Mouse (Mus musculus) CH12.LX (cell line): ENCODE results near the gene Vmn1r151. TPM values are rescaled to one million over a fixed set of nuclear protein-coding genes. Genes with fewer than 3 reads are reported as not detected.
"Not testable (repeated sequence)": the region's sequence is repeated elsewhere in the genome, so short reads cannot be mapped to it uniquely, and the experiment has no call there.

Experiments used
- DNase-seq: peaks from one replicate; pipeline ENCODE4 v3.0.0-alpha.2; 2013; ENCODE audit errors: extremely low read depth
- H3K27ac ChIP-seq: 2 replicates; pipeline ENCODE4 v1.5.1; 2012; ENCODE audit warnings: low read depth, mild to moderate bottlenecking, control low read depth, moderate library complexity; ENCODE audit not compliant: insufficient read depth
- H3K27me3 ChIP-seq: replicated peaks from 2 replicates; pipeline ENCODE3; 2012; ENCODE audit warnings: inconsistent platforms
- H3K36me3 ChIP-seq, 2 experiments: replicated peaks in 1 of 2; 2 replicates each; pipeline versions ENCODE3 to v1.6.1; 2012; ENCODE audit warnings: inconsistent platforms in 1 of 2, low read length in 1 of 2, mild to moderate bottlenecking in 1 of 2, mixed read lengths in 1 of 2, moderate library complexity in 1 of 2; ENCODE audit not compliant: control insufficient read depth in 1 of 2, insufficient read depth in 1 of 2
- H3K4me1 ChIP-seq, 2 experiments: 2 replicates each; pipeline ENCODE4 v1.6.1; 2012; ENCODE audit warnings: inconsistent platforms in 1 of 2, moderate library complexity in 1 of 2; ENCODE audit not compliant: insufficient read depth in 2 of 2, control insufficient read depth in 1 of 2
- H3K4me2 ChIP-seq: 2 replicates; pipeline ENCODE4 v1.6.1; 2012; ENCODE audit warnings: low read depth, mild to moderate bottlenecking, control low read depth; ENCODE audit not compliant: poor library complexity, insufficient read depth, severe bottlenecking
- H3K4me3 ChIP-seq, 3 experiments: fragments of 150-350 bp in 1 of 3; sonication (generic) in 1 of 3; replicated peaks in 1 of 3; 2 replicates each; pipeline versions ENCODE3 to v1.5.1; 2011 to 2012; ENCODE audit warnings: low read depth in 2 of 3, low read length in 2 of 3, mild to moderate bottlenecking in 2 of 3, moderate library complexity in 2 of 3, control low read depth in 1 of 3, improper control_type of control experiment in 1 of 3, inconsistent platforms in 1 of 3, mixed read lengths in 1 of 3; ENCODE audit not compliant: poor library complexity in 1 of 3
- H3K79me2 ChIP-seq: replicated peaks from 2 replicates; pipeline ENCODE4 v1.6.1; 2012; ENCODE audit warnings: mild to moderate bottlenecking, moderate library complexity; ENCODE audit not compliant: control insufficient read depth, poor library complexity, insufficient read depth, severe bottlenecking; ENCODE audit errors: extremely low read depth
- H3K9ac ChIP-seq: 2 replicates; pipeline ENCODE4 v1.6.1; 2012; ENCODE audit warnings: low read depth, mild to moderate bottlenecking, control low read depth, moderate library complexity; ENCODE audit not compliant: insufficient read depth
- H3K9me3 ChIP-seq: replicated peaks from 2 replicates; pipeline ENCODE3; 2012; ENCODE audit warnings: low read length, inconsistent platforms, mixed read lengths
- dilution Hi-C: fragments of 300-500 bp; cut with MboI; formaldehyde crosslinking; loops from 2 replicates; pipeline ENCODE4 v1.14.3; 2020; ENCODE audit warnings: low sequenced_read_pairs; ENCODE audit not compliant: extremely low pct_unique_long_range_greater_than_20kb, extremely low pct_ligation_motif_present
- in situ Hi-C: fragments of 300-500 bp; cut with MboI; formaldehyde crosslinking; loops from 3 replicates; pipeline ENCODE4 v1.14.3; 2019; ENCODE audit warnings: low sequenced_read_pairs, low pct_ligation_motif_present, low pct_unique_long_range_greater_than_20kb, mixed read lengths
- polyA plus RNA-seq: library from polyadenylated mRNA; unstranded; fragments of >175 nt; gene quantifications from 2 replicates; pipeline ENCODE4 v1.2.1, GENCODE M21; 2012; ENCODE audit warnings: low read depth; ENCODE audit not compliant: insufficient read length
- total RNA-seq, 2 experiments: library from RNA; depleted of rRNA; stranded (reverse); fragments of 300-350 nt in 1 of 2; fragments of >200 nt in 1 of 2; gene quantifications; 2 replicates each; pipeline ENCODE4 v1.2.3; 2012 to 2014

Gene Vmn1r151
- total RNA-seq (2012; rRNA removed) (not detected in 2 replicates), total RNA-seq (2014; rRNA removed) (not detected in 2 replicates), polyA plus RNA-seq (not detected in 2 replicates)

DNA sequence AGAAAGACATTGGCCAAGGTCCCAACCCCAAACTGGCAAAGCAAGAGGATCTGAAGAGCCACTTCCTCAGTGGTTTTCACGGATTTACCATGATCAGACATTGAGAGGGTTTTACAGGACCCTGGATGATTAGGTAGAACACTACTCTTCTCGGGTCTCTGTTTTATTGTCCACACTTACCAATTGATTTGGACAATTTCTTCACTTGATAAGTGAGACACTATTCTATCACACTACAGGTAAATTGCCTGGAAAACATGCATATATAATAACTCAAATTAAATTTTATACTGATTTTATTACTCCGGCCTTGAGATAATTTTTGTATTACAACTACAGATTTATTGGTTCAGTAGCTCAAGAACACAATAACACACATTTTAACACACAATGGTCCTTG lies at the start of gene Vmn1r151:
TSS of gene Vmn1r151 (minus strand) at position 101 of the 400 bp plus-strand sequence.
- in situ Hi-C loops, H3K9me3 ChIP-seq, H3K36me3 ChIP-seq, H3K27ac ChIP-seq, H3K27me3 ChIP-seq, H3K4me3 ChIP-seq, DNase-seq, H3K4me2 ChIP-seq, H3K4me1 ChIP-seq, H3K79me2 ChIP-seq, H3K9ac ChIP-seq, dilution Hi-C loops: not testable (repeated sequence)

DNA sequence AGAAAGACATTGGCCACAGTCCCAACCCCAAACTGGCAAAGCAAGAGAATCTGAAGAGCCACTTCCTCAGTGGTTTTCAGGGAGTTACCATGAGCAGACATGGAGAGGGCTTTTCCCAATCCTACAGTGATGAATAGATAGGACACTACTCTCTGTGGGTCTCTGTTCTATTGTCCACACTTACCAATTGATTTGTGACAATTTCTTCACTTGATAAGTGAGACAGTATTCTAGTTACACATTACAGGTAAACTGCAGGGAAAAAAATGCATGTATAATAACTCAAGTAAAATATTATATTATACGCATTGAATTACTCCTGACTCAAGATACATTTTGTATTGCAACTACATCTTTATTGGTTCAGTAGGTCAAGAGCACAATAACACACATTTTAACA lies 35.3 kb upstream of the Vmn1r151 start, which contains the start of gene Gm8677:
TSS of gene Gm8677 (minus strand) at position 101 of the 400 bp plus-strand sequence.
- H3K27ac ChIP-seq, DNase-seq, dilution Hi-C loops, H3K36me3 ChIP-seq, H3K79me2 ChIP-seq, in situ Hi-C loops, H3K9me3 ChIP-seq, H3K4me3 ChIP-seq, H3K9ac ChIP-seq, H3K27me3 ChIP-seq, H3K4me2 ChIP-seq, H3K4me1 ChIP-seq: not testable (repeated sequence)

DNA sequence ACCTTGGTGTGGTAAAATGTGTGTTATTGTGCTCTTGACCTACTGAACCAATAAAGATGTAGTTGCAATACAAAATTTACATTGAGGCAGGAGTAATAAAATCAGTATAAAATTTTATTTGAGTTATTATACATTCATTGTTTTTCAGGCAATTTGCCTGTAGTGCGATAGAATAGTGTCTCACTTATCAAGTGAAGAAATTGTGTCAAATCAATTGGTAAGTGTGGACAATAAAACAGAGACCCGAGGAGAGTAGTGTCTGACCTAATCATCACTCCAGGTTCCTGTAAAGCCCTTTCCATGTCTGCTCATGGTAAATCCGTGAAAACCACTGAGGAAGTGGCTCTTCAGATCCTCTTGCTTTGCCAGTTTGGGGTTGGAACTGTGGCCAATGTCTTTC lies 23.2 kb upstream of the Vmn1r151 start, which contains the start of gene Vmn1r152:
TSS of gene Vmn1r152 (plus strand) at position 301 of the 400 bp plus-strand sequence.
- H3K4me2 ChIP-seq, H3K9ac ChIP-seq, H3K79me2 ChIP-seq, H3K27me3 ChIP-seq, H3K36me3 ChIP-seq, H3K9me3 ChIP-seq, DNase-seq, H3K4me1 ChIP-seq, H3K27ac ChIP-seq, dilution Hi-C loops, H3K4me3 ChIP-seq, in situ Hi-C loops: not testable (repeated sequence)

DNA sequence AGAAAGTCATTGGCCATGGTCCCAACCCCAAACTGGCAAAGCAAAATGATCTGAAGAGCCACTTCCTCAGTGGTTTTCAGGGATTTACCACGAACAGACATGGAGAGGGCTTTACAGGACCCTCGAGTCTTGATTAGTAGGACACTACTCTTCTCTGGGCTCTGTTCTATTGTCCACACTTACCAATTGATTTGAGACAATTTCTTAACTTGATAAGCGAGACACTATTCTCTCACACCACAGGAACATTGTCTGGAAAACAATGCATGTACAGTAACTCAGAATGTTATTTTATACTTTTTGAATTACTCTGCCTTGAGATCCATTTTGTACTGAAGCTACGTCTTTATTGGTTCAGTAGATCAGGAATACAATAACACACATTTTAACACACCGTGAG lies 35.5 kb downstream of the Vmn1r151 start, which contains the start of gene Gm10665:
TSS of gene Gm10665 (minus strand) at position 101 of the 400 bp plus-strand sequence.
- H3K4me3 ChIP-seq, dilution Hi-C loops, in situ Hi-C loops: not testable (repeated sequence)

More for the DNA sequence above, 35.5 kb downstream of the Vmn1r151 start, which contains the start of gene Gm10665:
- not testable (repeated sequence) for DNase-seq, H3K79me2 ChIP-seq, H3K9ac ChIP-seq, H3K4me2 ChIP-seq, H3K36me3 ChIP-seq, H3K27me3 ChIP-seq, H3K27ac ChIP-seq, H3K9me3 ChIP-seq, H3K4me1 ChIP-seq

Other genes with a start within 250 kb of the Vmn1r151 start
- gene Gm4187, start 170.0 kb downstream of the Vmn1r151 start, total RNA-seq (2012; rRNA removed) = not detected in 2 replicates
- not detected in 2 replicates for gene Gm4187, start 170.0 kb downstream of the Vmn1r151 start, total RNA-seq (2014; rRNA removed)
- not detected in 2 replicates for gene Gm4187, start 170.0 kb downstream of the Vmn1r151 start, polyA plus RNA-seq
- gene Gm8660, start 128.6 kb downstream of the Vmn1r151 start, total RNA-seq (2012; rRNA removed) = not detected in 2 replicates
- not detected in 2 replicates for gene Gm8660, start 128.6 kb downstream of the Vmn1r151 start, total RNA-seq (2014; rRNA removed)
- not detected in 2 replicates for gene Gm8660, start 128.6 kb downstream of the Vmn1r151 start, polyA plus RNA-seq
- not detected in 2 replicates for gene Vmn1r148, start 86.1 kb downstream of the Vmn1r151 start, total RNA-seq (2012; rRNA removed)
- gene Vmn1r148, start 86.1 kb downstream of the Vmn1r151 start, total RNA-seq (2014; rRNA removed) = not detected in 2 replicates
- not detected in 2 replicates for gene Vmn1r148, start 86.1 kb downstream of the Vmn1r151 start, polyA plus RNA-seq
- not detected in 2 replicates for gene Vmn1r149, start 61.4 kb downstream of the Vmn1r151 start, total RNA-seq (2012; rRNA removed)
- not detected in 2 replicates for gene Vmn1r149, start 61.4 kb downstream of the Vmn1r151 start, total RNA-seq (2014; rRNA removed)
- gene Vmn1r149, start 61.4 kb downstream of the Vmn1r151 start, polyA plus RNA-seq = not detected in 2 replicates
- gene Gm10665, start 35.6 kb downstream of the Vmn1r151 start, total RNA-seq (2012; rRNA removed) = not detected in 2 replicates
- not detected in 2 replicates for gene Gm10665, start 35.6 kb downstream of the Vmn1r151 start, total RNA-seq (2014; rRNA removed)
- gene Gm10665, start 35.6 kb downstream of the Vmn1r151 start, polyA plus RNA-seq = not detected in 2 replicates
- gene Vmn1r152, start 23.3 kb upstream of the Vmn1r151 start, total RNA-seq (2012; rRNA removed) = not detected in 2 replicates
- gene Vmn1r152, start 23.3 kb upstream of the Vmn1r151 start, total RNA-seq (2014; rRNA removed) = not detected in 2 replicates
- gene Vmn1r152, start 23.3 kb upstream of the Vmn1r151 start, polyA plus RNA-seq = not detected in 2 replicates
- not detected in 2 replicates for gene Gm8677, start 35.2 kb upstream of the Vmn1r151 start, total RNA-seq (2012; rRNA removed)
- not detected in 2 replicates for gene Gm8677, start 35.2 kb upstream of the Vmn1r151 start, total RNA-seq (2014; rRNA removed)
- not detected in 2 replicates for gene Gm8677, start 35.2 kb upstream of the Vmn1r151 start, polyA plus RNA-seq
- not detected in 2 replicates for gene Gm4201, start 65.7 kb upstream of the Vmn1r151 start, total RNA-seq (2012; rRNA removed)
- not detected in 2 replicates for gene Gm4201, start 65.7 kb upstream of the Vmn1r151 start, total RNA-seq (2014; rRNA removed)
- gene Gm4201, start 65.7 kb upstream of the Vmn1r151 start, polyA plus RNA-seq = not detected in 2 replicates
- gene Gm4565, start 88.4 kb upstream of the Vmn1r151 start, total RNA-seq (2012; rRNA removed) = not detected in 2 replicates
- gene Gm4565, start 88.4 kb upstream of the Vmn1r151 start, total RNA-seq (2014; rRNA removed) = not detected in 2 replicates
- gene Gm4565, start 88.4 kb upstream of the Vmn1r151 start, polyA plus RNA-seq = not detected in 2 replicates
- gene Vmn1r155, start 158.3 kb upstream of the Vmn1r151 start, total RNA-seq (2012; rRNA removed) = not detected in 2 replicates
- not detected in 2 replicates for gene Vmn1r155, start 158.3 kb upstream of the Vmn1r151 start, total RNA-seq (2014; rRNA removed)
- gene Vmn1r155, start 158.3 kb upstream of the Vmn1r151 start, polyA plus RNA-seq = not detected in 2 replicates
- gene Gm8693, start 192.6 kb upstream of the Vmn1r151 start, total RNA-seq (2012; rRNA removed) = not detected in 2 replicates
- gene Gm8693, start 192.6 kb upstream of the Vmn1r151 start, total RNA-seq (2014; rRNA removed) = not detected in 2 replicates
- gene Gm8693, start 192.6 kb upstream of the Vmn1r151 start, polyA plus RNA-seq = not detected in 2 replicates
- gene Gm4567, start 220.0 kb upstream of the Vmn1r151 start, total RNA-seq (2012; rRNA removed) = not detected in 2 replicates
- not detected in 2 replicates for gene Gm4567, start 220.0 kb upstream of the Vmn1r151 start, total RNA-seq (2014; rRNA removed)
- gene Gm4567, start 220.0 kb upstream of the Vmn1r151 start, polyA plus RNA-seq = not detected in 2 replicates